Mouse (Mus musculus): Measurements from ENCODE around the gene Phf7.
A peak's percentile ranks its signal among the peaks of the same experiment; 100 is the strongest.

Phf7 gene

DNA sequence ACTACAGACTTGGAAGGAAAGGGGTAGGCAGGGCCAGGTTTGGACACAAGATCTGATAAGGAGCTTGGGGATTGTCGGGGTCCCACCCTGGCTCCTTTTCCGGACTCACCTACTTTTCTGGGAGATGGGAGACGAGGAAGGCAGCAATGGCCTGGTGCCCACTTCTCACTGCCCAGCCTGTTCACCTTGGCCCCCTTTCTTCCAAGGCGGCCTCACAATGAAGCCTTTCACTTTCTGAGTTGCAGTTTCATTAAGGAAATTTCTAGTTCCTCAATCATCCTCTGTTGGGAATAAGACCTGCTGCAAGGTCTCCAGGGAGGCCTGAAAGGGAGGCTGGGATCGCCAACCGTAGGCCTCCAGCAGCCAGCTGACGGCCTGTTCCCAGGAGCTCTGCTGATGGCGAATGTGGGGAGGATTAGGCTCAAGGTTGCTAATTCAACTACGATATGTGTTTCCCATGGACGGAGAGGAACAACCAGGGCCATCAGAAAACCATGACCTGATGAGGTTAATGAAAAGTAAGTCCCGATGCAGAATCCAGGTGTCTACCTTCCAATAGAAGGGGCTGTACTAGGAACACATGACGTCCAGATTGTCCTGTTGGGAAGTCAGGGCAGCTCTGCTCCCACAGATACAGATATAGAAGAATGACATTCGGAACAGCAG lies 18.6 kb downstream of the Phf7 start:
- no peak for DNase-seq

- DNase-seq = no peak
Observed at GRCm38 (mm10) chr14:31230442-31230841, 20.7 kb downstream of the Phf7 start.

GRCm38 (mm10) chr14:31228234-31228633 lies 22.9 kb downstream of the Phf7 start:
- no peak for DNase-seq

- DNase-seq = no peak
Observed at GRCm38 (mm10) chr14:31226978-31227377, 24.1 kb downstream of the Phf7 start.

GRCm38 (mm10) chr14:31217666-31218065 lies 33.5 kb downstream of the Phf7 start, which contains the start of gene Sema3g:
TSS of gene Sema3g (plus strand) at chr14:31217860.
- DNase-seq = peak; percentile 74 to 78

GRCm38 (mm10) chr14:31216846-31217245 lies 34.3 kb downstream of the Phf7 start, which contains the start of gene Nisch:
TSS of gene Nisch (minus strand) at chr14:31216946.
- no peak for DNase-seq

- peak; percentile 76 to 87 for DNase-seq
Observed at GRCm38 (mm10) chr14:31215157-31216002, 35.7 kb downstream of the Phf7 start.

GRCm38 (mm10) chr14:31214684-31215083 lies 36.4 kb downstream of the Phf7 start:
- DNase-seq = no peak

DNA sequence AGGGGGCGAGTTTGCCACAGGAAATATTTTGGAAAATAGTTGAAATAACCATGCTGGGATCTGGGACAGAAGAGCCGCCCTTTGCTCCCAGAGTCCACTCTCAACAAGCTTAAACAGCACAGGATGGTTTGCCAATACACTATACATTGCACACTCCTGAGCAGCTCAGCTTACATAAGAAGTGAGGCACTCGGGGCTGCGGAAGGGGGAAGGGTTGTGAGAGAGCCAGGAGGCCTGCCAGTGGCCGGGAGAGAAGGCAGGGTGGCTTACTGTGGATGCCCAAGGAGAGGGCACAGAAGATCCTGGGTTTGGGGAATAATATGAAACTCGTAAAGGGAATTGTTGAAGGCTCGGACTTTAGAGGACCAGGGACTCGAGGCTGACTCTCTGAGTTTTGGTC lies 37.2 kb downstream of the Phf7 start:
- DNase-seq = no peak

DNA sequence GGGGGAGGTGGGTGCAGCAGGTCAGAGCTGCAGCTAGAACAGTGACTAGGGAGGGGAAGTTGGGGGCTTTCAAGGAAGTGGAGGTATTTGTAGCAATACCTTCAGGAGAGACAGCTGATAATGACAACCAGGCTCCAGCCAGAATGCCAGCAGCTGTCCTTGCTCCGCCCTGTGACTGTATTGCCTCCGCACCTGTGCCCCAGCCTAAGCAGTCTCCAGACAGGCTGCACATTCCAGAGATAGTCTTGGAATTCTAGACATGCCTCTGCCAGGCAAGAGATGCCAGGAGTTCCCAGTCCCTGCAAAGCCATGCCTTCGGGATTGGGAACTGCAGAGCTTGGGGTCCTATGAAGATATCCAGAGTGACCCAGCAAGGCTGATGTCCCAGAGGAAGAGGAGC lies 38.6 kb downstream of the Phf7 start:
- no peak for DNase-seq

GRCm38 (mm10) chr14:31211854-31212253 lies 39.3 kb downstream of the Phf7 start:
- no peak for DNase-seq

DNA sequence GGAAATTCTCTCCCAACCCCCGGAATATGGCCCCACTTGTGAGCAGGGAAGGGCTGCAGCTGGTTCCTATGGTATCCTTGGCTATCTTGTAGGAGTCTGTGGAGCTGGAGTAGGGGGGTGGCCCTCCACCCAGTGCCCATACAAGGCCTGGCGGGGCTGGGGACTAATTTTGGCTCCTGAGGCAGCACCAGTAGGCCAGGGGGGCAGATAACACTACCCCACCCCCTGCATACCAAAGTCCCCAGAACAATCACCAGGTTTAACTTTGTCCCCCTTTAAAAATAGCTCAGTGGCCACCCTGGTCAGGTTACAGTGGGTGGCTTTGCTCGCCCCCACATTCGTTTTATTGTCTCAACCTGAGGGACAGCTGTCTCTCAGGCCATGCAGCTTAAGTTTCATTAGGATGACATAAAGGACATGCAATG lies 42.0 kb downstream of the Phf7 start:
- no peak for DNase-seq

DNA sequence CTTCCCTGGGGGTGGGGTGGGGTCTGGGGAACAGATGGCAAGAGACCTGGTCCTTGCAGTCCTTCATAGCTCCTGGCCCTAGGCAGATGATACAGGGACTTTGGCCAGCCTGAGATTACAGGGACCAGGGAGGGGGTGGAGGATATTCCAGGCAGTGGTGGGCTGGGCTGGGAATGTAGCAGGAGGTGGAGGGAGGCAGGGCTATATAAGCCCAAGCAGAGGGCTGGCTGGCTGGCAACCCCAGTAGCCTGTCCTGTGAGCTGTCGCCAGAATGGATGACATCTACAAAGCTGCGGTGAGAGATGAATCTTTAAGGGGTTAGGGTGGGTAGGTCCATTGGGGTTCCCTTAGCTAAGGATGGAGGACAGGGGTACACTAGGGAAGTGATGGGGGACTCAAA lies 43.0 kb downstream of the Phf7 start, which contains the start of gene Tnnc1:
TSS of gene Tnnc1 (plus strand) at position 229 of the 400 bp plus-strand sequence.
- no peak for DNase-seq

DNA sequence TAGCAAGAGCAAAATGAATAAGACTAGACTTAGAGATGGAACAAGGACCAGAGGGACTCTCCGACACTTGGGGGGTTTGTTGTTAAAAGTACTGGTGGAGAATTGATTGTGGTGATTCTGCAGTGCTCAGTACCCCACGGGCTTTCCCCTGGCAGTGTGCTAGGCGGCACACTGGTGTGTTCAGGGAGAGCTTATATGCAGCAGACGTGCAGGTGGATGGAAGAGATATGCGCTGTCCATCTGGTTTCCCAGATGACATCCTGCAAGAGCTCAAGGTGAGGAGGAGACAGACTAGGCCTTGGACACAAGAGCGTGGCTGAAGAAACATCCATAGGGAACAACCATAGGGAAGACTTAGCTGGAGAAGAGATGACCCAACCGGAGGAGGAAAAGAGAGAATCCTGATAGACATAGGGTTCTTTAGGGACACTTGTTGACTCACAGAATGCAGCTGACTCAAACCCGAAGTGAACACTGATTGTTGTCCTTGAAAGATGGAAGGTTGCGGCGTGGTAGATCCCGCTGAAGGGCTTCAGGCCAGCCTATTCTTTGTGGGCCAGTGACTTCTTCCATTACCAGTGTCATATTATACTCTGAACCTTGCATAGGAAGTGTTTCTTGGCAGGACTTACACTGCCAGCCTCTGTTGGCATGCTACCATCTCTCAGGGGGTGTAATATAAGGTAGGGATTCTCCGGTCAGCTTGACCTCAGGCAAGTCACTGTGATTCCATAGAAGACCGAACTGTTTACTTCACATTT lies 43.9 kb downstream of the Phf7 start:
- peak in 1 of 2 experiments; percentile 36 for DNase-seq

DNA sequence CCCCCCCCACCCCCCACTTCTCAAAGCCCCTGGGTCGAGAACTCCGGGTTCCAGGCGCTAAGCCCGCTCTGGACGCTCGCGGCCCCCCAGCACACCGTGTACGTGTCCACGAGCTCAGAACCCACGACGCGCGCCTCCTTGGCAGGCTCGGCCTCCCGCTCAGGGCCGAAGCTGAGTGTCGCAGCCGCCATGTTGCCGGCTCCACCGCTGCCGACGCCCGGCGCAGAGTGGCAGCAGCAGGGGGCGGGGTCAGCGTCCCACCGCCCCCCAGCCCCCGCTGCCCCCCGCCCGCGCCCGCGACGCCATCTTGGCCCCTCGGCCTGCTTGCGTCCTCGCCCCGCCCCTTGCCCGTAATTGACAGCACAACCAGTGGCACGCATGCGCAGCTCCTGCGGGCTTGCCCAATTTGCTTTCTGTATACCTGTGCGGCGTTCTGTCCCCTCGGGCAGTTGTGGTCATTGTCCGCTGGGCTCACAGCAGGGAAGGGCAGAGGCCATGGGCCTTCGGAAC lies 44.6 kb downstream of the Phf7 start:
- DNase-seq = peak; percentile 97 to 98

DNA sequence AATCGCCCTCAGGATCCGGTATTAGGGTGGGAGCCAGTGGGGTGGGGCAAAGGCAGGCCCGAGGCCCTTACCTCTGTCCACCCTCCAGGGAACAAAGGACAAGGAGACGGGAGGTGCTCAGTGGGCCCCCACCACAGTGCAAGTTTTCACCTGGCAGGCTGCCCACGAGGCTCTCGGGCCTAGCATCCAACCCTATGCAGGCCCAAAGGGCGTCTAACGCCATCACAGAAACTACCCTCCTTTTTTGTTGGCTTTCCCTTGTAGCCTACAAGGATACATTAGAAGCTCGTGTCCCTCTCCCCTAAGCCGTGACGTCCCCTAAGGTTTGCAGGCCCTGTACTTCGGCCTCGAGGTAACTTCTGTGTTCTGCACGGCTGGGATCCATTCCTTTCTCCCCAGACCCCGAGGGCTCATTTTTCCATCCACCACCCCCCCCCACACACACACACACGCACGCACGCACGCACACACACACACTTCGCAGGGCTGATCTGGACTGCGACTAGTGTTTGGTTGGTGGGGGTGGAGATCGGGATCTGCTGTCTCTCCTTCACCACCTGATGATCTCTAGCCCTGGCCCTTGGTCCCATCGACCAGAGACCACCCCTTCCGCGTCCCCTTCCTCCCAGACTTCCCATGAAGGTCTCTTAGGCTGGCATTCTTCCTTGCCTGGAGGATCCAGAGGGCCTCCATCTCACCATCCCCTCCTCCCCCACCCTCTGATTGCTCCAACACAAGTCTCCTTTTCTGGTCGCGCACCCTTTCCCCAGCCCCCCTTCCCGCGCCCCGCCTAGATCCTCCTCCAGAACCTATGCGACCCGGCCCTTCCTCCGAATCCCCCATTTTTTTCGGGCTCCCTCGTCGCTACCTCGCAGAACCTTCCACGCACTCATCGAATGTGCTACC lies 45.3 kb downstream of the Phf7 start:
- peak; percentile 53 to 57 for DNase-seq

DNA sequence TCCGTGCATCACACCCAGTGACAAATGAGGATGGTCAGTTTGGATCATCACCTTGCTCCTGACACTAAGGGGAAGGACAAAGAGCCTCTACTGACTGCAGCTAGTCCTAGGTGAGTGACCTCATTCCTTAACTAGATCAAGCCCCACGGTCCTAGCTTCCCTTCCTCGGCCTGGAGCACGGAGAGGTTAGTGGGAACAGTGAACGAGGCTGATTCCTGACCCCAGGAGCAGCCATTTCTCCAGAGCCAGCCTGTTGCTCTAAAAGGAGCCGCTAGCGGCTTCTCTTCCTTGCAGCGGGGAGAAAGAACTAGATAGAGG lies 45.9 kb downstream of the Phf7 start:
- peak in 1 of 2 experiments; percentile 45 for DNase-seq

DNA sequence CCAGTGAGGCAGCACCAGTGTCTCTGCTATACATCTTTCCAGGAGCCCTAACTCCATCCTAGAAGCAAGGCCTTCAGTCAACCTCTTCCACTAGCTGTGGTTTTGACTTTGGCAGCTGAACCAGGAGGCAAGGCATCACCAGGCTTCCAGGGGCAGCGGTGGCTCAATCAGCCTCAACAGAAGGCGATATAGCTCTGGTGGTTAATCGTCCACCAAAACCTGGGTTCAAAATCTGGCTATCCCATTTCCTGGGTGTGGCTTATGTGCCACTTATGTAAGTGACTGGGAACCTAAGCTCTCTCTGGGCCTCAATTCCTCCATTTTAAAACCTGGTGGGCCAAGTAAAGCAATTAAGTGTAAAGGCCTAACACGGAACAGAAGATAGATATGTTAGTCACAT lies 46.3 kb downstream of the Phf7 start:
- no peak for DNase-seq

- DNase-seq = no peak
Observed at GRCm38 (mm10) chr14:31200038-31200437, 51.1 kb downstream of the Phf7 start.

- DNase-seq = no peak
Observed at GRCm38 (mm10) chr14:31199599-31199998, 51.5 kb downstream of the Phf7 start.

- DNase-seq = peak in 1 of 2 experiments; percentile 39
Observed at GRCm38 (mm10) chr14:31197547-31198516, 53.3 kb downstream of the Phf7 start.

Data from cerebellum, postnatal 36 days (tissue).